Mouse (Mus musculus) cerebellum, adult (tissue): Measurements from ENCODE around the gene Ttc25.

Experiments used
- ATAC-seq: cut with Nextera tagmentation; 2 replicates; pipeline ENCODE4 v1.9.2; 2017; ENCODE audit warnings: mild to moderate bottlenecking, moderate library complexity, mixed read lengths; ENCODE audit not compliant: insufficient number of reproducible peaks, low FRiP score, low TSS enrichment

Gene Ttc25

GRCm38 (mm10) chr11:100544832-100545745, at the start of gene Ttc25:
Ttc25 (plus strand) TSS chr11:100545607.
- no peak; the same call in 1 of the 2 replicates for ATAC-seq

DNA sequence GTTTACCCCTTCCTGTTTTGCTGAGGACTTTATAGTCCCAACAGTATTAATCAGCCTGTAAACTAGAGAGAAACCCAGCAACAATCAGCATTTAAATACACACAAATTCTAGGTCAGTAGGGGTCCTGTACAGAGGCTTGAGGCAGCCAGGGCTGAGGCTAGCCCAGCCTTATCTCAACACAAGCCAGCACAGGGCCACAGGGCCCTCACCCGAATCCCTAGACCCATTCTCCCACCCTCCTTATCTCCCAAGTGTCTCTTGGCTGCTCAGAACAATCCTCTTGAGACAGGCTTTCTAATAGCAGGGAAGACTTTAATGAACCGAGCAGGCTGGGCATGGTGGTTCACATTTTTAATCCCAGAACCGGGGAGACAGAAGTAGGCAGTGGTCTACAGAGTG, 45.2 kb upstream of the Ttc25 start:
- no peak for ATAC-seq

- no peak for ATAC-seq
Observed at GRCm38 (mm10) chr11:100500651-100501050, 44.8 kb upstream of the Ttc25 start.

GRCm38 (mm10) chr11:100501321-100501720, 44.1 kb upstream of the Ttc25 start:
- ATAC-seq: no peak

- no peak for ATAC-seq
Observed at GRCm38 (mm10) chr11:100504990-100505660, 40.3 kb upstream of the Ttc25 start.

DNA sequence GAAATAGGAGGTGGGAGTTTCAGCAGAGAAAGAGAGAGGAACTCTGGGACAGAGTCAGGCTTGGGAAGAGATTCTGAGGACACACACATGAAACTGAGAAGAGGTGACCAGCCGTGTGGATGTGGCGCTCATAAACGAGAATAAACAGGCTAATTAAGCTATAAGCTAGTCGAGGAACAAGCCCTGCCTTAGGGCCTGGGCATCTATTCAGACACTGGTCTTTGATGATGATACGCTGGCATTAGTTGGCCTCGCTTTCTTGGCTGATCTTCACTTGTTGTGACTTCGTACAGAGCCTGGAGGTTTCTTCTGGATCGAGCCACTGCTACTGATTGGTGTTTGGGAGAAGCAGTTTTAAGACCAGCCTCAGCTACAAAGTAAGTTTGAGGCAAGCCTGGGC, 39.4 kb upstream of the Ttc25 start:
- no peak for ATAC-seq

GRCm38 (mm10) chr11:100510556-100510955, 34.9 kb upstream of the Ttc25 start:
- ATAC-seq: no peak

DNA sequence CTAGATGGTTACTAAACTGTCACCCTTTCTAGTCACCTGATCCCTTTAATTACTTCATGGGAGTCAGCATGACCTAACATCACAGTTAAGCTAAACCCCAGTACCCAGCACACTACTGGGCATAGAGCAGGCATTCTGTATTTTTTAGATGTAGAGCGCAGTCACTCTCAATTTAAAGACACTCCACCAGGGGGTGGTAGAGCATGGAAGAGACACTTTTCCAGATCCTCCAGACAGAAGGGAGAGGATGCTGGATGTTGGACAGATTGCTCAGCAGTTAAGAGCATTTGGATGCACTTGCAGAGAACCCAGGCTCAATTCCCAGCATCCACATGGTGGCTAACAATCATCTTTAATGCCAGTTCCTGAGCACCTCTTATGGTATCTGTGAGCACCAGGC, 33.0 kb upstream of the Ttc25 start:
- ATAC-seq: no peak; the same call in 1 of the 2 replicates

GRCm38 (mm10) chr11:100513716-100514115, 31.7 kb upstream of the Ttc25 start:
- no peak for ATAC-seq

- no peak for ATAC-seq
Observed at GRCm38 (mm10) chr11:100515061-100515460, 30.3 kb upstream of the Ttc25 start.

GRCm38 (mm10) chr11:100515789-100516188, 29.6 kb upstream of the Ttc25 start:
- no peak for ATAC-seq

- no peak for ATAC-seq
Observed at GRCm38 (mm10) chr11:100516291-100516690, 29.1 kb upstream of the Ttc25 start.

GRCm38 (mm10) chr11:100518188-100518591, 27.2 kb upstream of the Ttc25 start:
- ATAC-seq: peak; percentile 86; the same call in 1 of the 2 replicates

DNA sequence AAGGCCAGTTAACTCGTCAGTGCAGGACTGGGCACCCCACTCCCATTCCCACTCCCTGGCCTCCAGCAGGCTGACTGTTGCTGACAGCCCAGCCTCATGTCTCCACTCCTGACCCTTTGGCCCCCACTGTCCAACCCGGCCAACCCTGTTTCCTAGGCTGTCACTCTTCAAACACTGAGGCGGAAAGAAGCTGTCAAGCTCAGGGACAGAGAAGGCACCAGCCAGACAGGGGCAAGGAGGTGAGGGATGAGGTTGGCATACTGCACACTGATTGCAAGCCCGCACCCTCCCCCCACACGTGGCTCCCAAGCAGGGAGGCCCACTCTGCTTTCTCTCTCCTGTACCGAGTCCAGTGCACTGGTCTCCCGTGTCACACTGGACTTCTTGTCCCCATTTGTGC, 26.2 kb upstream of the Ttc25 start:
- ATAC-seq: no peak

- no peak for ATAC-seq
Observed at GRCm38 (mm10) chr11:100520838-100521237, 24.6 kb upstream of the Ttc25 start.

GRCm38 (mm10) chr11:100524358-100524757, 21.0 kb upstream of the Ttc25 start:
- no peak for ATAC-seq

DNA sequence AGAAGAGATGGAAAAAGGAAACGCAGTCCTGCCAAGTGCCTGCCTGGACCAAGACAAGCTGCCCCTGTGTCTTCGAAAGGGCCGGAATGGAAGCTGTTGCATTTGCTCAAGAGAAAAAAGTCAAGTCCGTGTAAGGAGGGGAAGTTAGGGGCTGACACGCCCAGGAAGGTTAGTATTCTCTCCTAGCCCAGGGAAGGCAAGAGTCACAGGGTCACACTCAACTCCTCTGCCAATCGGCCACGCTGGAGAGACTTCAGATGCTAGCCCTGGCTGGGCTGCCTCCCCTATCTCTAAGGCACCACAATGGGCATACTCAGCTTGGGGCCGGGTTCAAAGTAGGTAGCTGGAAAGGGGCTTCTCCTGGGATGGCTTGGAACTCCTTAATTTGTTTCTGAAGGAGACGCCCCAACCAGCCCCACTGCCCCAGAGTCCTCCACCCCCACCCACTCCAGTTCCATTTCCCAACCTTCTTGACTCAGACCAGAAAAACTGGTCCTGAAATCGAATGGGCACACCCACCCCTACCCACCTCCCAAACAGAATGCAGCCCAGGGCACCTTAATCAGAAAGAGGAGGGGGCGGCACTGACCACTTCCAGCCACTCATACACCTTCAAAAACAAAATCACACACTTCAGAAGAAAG, 20.3 kb upstream of the Ttc25 start:
- ATAC-seq: no peak

- no peak for ATAC-seq
Observed at GRCm38 (mm10) chr11:100526052-100526816, 19.2 kb upstream of the Ttc25 start.

DNA sequence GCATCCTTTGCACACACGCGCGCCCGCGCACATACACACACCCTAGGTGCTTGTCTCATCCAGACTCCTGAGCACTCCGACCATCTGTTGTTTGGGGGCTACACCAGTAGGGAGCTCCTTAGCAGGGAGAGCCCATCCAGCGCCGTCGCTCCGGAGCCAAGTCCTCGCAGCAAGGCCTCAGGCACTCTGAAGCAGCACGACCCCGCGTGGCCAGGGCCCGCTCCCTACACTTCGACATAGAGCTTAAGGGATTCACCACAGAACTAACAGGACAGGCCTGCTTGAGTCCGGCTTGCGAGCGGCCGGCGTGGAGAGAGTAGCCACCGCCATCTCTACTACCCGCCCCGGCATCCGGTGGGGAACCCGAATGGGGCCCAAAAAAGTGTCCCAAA, 18.3 kb upstream of the Ttc25 start:
- peak; percentile 28; the same call in 1 of the 2 replicates for ATAC-seq
